Mouse (Mus musculus): ENCODE measurements around the gene Ndufaf3.

Gene Ndufaf3

GRCm38 (mm10) chr9:108573774-108574690 lies 6.8 kb upstream of the Ndufaf3 start:
- in situ Hi-C loops (cut with MboI, MseI): no loop called here

- in situ Hi-C loops (cut with MboI, MseI): no loop called here
These were observed 5.1 kb upstream of the Ndufaf3 start for GRCm38 (mm10) chr9:108572321-108572720.

GRCm38 (mm10) chr9:108571401-108571973 lies 4.3 kb upstream of the Ndufaf3 start:
- in situ Hi-C loops (cut with MboI, MseI): no loop called here

- in situ Hi-C loops (cut with MboI, MseI): no loop called here
These were observed 3.1 kb upstream of the Ndufaf3 start for GRCm38 (mm10) chr9:108570207-108570896.

- in situ Hi-C loops (cut with MboI, MseI): no loop called here
These were observed 2.4 kb upstream of the Ndufaf3 start, which contains the start of gene Dalrd3 for GRCm38 (mm10) chr9:108569381-108570206. Gene Dalrd3 (plus strand): TSS chr9:108569886.

- in situ Hi-C loops (cut with MboI, MseI): no loop called here
These were observed 1.3 kb upstream of the Ndufaf3 start for GRCm38 (mm10) chr9:108568511-108568921.

GRCm38 (mm10) chr9:108567931-108568419 lies 741 bp upstream of the Ndufaf3 start:
- in situ Hi-C loops (cut with MboI, MseI): no loop called here

- in situ Hi-C loops (cut with MboI, MseI): no loop called here
These were observed 1.1 kb downstream of the Ndufaf3 start for GRCm38 (mm10) chr9:108565881-108566814.

- in situ Hi-C loops (cut with MboI, MseI): no loop called here
These were observed 3.1 kb downstream of the Ndufaf3 start for GRCm38 (mm10) chr9:108564131-108564530.

GRCm38 (mm10) chr9:108563671-108564070 lies 3.6 kb downstream of the Ndufaf3 start:
- in situ Hi-C loops (cut with MboI, MseI): no loop called here

GRCm38 (mm10) chr9:108560227-108560841 lies 6.9 kb downstream of the Ndufaf3 start, which contains the start of gene Impdh2:
Gene Impdh2 (plus strand): TSS chr9:108560286.
- in situ Hi-C loops (cut with MboI, MseI): no loop called here

- in situ Hi-C loops (cut with MboI, MseI): loop anchor here (10.0 kb wide), 1 partner anchor 794 kb away; no protein-coding TSS in a partner anchor
These were observed 8.1 kb downstream of the Ndufaf3 start for GRCm38 (mm10) chr9:108559169-108559568.

- in situ Hi-C loops (cut with MboI, MseI): loop anchor here (10.0 to 25.0 kb wide), 3 partner anchors 802 to 1685 kb away; no protein-coding TSS in a partner anchor
These were observed 20.4 kb downstream of the Ndufaf3 start for GRCm38 (mm10) chr9:108546875-108547274.

- in situ Hi-C loops (cut with MboI, MseI): loop anchor here (10.0 to 25.0 kb wide), 3 partner anchors 801 to 1684 kb away; no protein-coding TSS in a partner anchor
These were observed 21.2 kb downstream of the Ndufaf3 start for GRCm38 (mm10) chr9:108545986-108546385.

GRCm38 (mm10) chr9:108540846-108541245 lies 26.4 kb downstream of the Ndufaf3 start:
- in situ Hi-C loops (cut with MboI, MseI): loop anchor here (10.0 to 25.0 kb wide), 3 partner anchors 796 to 1679 kb away; no protein-coding TSS in a partner anchor

GRCm38 (mm10) chr9:108531496-108531895 lies 35.7 kb downstream of the Ndufaf3 start:
- in situ Hi-C loops (cut with MboI, MseI): loop anchor here (5.0 to 25.0 kb wide), 3 partner anchors 154 to 1669 kb away; no protein-coding TSS in a partner anchor

GRCm38 (mm10) chr9:108530954-108531353 lies 36.3 kb downstream of the Ndufaf3 start:
- in situ Hi-C loops (cut with MboI, MseI): loop anchor here (5.0 to 25.0 kb wide), 3 partner anchors 154 to 1669 kb away; no protein-coding TSS in a partner anchor

GRCm38 (mm10) chr9:108525400-108525799 lies 41.8 kb downstream of the Ndufaf3 start:
- in situ Hi-C loops (cut with MboI, MseI): loop anchor here (25.0 kb wide), 2 partner anchors 1637 to 1663 kb away; no protein-coding TSS in a partner anchor

GRCm38 (mm10) chr9:108523341-108523740 lies 43.9 kb downstream of the Ndufaf3 start:
- in situ Hi-C loops (cut with MboI, MseI): no loop called here
